Mouse (Mus musculus): ENCODE data around the gene Kcnj15.

DNA sequence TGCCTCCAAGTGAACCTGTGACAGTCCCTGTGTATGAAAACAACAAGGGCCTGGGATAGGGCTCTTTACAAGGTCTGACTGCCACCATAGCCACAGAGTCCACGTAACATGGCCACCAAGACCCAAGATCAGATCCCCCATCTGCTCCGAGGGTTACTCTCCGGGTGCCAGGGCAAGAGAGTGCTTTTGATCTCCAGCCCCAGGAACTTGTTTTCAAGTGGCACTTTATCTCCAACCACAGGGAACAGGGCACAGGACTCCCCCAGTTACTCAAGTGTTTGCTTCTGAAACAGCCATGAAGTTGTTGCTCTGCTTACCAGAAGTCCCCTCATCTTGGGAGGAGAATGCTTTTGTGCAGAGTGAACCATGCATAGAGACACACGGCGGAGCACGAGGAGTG, 92.0 kb downstream of the Kcnj15 start:
- TF ChIP-seq CTCF (conservative IDR thresholded peaks at IDR 0.05; ENCODE audit: low read length) (no peak), POU5F1 (IDR thresholded peaks at IDR 0.05; ENCODE audit: borderline replicate concordance, low read length) (no peak)

Measured in E14TG2a.4 (cell line).